Comparison of ENCODE assay signal across 8 mouse cellular contexts in the genomic region with DNA sequence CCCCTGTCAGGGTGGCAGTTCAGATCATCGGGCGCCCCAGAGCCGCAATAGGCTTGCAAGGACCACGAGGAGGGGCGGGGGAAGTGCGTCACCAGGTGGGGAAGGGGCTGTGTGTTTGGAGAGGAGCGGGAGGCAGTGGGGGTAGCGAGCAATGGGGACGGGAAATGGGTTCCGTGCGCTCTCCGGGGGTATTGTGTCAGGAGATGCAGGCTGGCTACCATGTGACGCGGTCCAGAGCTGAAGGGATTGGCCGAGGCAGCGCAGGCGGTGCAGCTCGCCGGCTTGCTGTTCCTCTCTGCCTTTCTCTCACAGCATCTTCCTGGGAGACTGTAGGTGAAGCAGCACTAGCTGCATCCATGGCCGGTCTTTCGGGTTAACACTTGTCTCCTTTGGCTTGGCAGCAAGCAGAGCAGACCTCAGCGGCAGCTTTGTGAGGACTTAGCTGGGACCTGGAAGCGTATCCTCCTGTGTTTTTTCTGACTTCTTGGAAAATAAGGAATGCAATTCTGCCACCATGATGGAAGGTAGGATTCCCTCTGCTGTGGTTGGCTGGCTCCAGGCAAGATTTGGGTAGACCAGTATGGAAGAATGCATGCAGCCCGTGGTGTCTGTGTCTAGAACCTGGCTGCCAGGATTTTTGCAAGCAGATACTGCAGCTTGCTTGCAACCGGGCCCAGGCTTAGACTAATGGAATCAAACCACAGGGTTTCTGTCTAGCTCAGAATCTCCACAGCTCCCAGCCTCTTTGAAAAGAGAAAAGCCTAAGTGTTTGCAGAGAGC. TPM values are rescaled to one million over a fixed set of nuclear protein-coding genes. Genes with fewer than 3 reads are reported as not detected.
A peak's percentile ranks its signal among the peaks of the same experiment; 100 is the strongest.
DNase-seq lines count a peak whose midpoint lies in the region; ATAC-seq and TF ChIP-seq lines count a peak whose summit lies in the region.

No protein-coding gene starts in this region.

- H3K4me2 ChIP-seq in forebrain, embryonic 11.5 days (ENCODE audit: low read depth, low read length, severe bottlenecking) = peak overlapping the region; percentile 98
- peak overlapping the region; percentile 98 for H3K4me2 ChIP-seq in heart, embryonic 15.5 days
- peak overlapping the region; percentile 90 for H3K4me2 ChIP-seq in liver, embryonic 11.5 days

- peak; percentile 39 for ATAC-seq in CD4-positive, CD25-positive, alpha-beta regulatory T cell, adult 4 months
- peak; percentile 97 for ATAC-seq in forebrain, embryonic 11.5 days (replicated peaks; ENCODE audit: low FRiP score)
- peak; percentile 84 for ATAC-seq in heart, embryonic 15.5 days (replicated peaks; ENCODE audit: insufficient number of reproducible peaks, insufficient read depth, low FRiP score, low read depth)
- peak; percentile 62 for ATAC-seq in liver, embryonic 11.5 days (replicated peaks; ENCODE audit: low FRiP score)
- ATAC-seq in monocyte, adult 5-6 weeks (replicated peaks; ENCODE audit: insufficient number of reproducible peaks, low FRiP score, low TSS enrichment, poor library complexity, severe bottlenecking) = 0 out of 2 replicates have a peak, but pooled peaks have one; percentile 43

- H3K27me3 ChIP-seq in forebrain, embryonic 11.5 days (ENCODE audit: control insufficient read depth, insufficient read depth, low read length) = no peaks in the 10 kb centered on the region
- H3K27me3 ChIP-seq in heart, embryonic 15.5 days = peaks cover 8% of the 10 kb centered on the region
- H3K27me3 ChIP-seq in liver, embryonic 11.5 days (replicated peaks; ENCODE audit: control insufficient read depth, insufficient read depth, low read length) = peaks cover 14% of the 10 kb centered on the region; the same call in 1 of the 2 replicates
- no peaks in the 10 kb centered on the region for H3K27me3 ChIP-seq in thymus, adult 2 months (ENCODE audit: control insufficient read depth, insufficient read depth, low read length)

- TF ChIP-seq CTCF in brain, embryonic 14.5 days (IDR thresholded peaks at IDR 0.05; ENCODE audit: borderline replicate concordance, extremely low read depth, insufficient read depth, insufficient read length) = no peak
- TF ChIP-seq CTCF in thymus, adult 2 months (IDR thresholded peaks at IDR 0.05; ENCODE audit: borderline replicate concordance, control insufficient read depth, extremely low read depth, insufficient read depth, low read length, poor library complexity) = no peak

- peak overlapping the region; percentile 52 for H3K27ac ChIP-seq in forebrain, embryonic 11.5 days (ENCODE audit: low read depth, low read length)
- peak overlapping the region; percentile 4; the same call in 1 of the 2 replicates for H3K27ac ChIP-seq in heart, embryonic 15.5 days
- H3K27ac ChIP-seq in liver, embryonic 11.5 days (ENCODE audit: low read depth, low read length) = no peak overlapping the region
- H3K27ac ChIP-seq in thymus, adult 2 months (ENCODE audit: control insufficient read depth, insufficient read depth, low read length) = no peak overlapping the region

- peak overlapping the region; percentile 57 for H3K9ac ChIP-seq in forebrain, embryonic 11.5 days (ENCODE audit: low read length)
- H3K9ac ChIP-seq in heart, embryonic 15.5 days = peak overlapping the region; percentile 63
- no peak overlapping the region for H3K9ac ChIP-seq in liver, embryonic 11.5 days (ENCODE audit: low read depth, low read length)

- DNase-seq in brain, embryonic 14.5 days (ENCODE audit: low read depth) = peak; percentile 99
- peak; percentile 92 for DNase-seq in forebrain, embryonic 11.5 days (ENCODE audit: low spot score)
- peak; percentile 52 for DNase-seq in kidney, postnatal 14 days
- peak; percentile 57 for DNase-seq in liver, embryonic 11.5 days (ENCODE audit: low spot score)
- peak; percentile 49 for DNase-seq in thymus, adult 2 months

- H3K4me1 ChIP-seq in forebrain, embryonic 11.5 days (replicated peaks; ENCODE audit: control insufficient read depth, insufficient read depth, low read length) = peaks cover 3% of the 10 kb centered on the region; the same call in 1 of the 2 replicates
- H3K4me1 ChIP-seq in heart, embryonic 15.5 days (replicated peaks) = peaks cover 10% of the 10 kb centered on the region
- H3K4me1 ChIP-seq in liver, embryonic 11.5 days (replicated peaks; ENCODE audit: control insufficient read depth, insufficient read depth, low read length) = peaks cover 6% of the 10 kb centered on the region; the same call in 1 of the 2 replicates
- peaks cover 13% of the 10 kb centered on the region for H3K4me1 ChIP-seq in thymus, adult 2 months (replicated peaks; ENCODE audit: control insufficient read depth, insufficient read depth, low read length)

- whole genome bisulfite sequencing in forebrain, embryonic 11.5 days = 1% methylated on average over 25 of the region's 25 CpGs
- 3% methylated on average over 25 of the region's 25 CpGs for WGBS in heart, embryonic 15.5 days
- 3% methylated on average over 24 of the region's 25 CpGs for WGBS in liver, embryonic 11.5 days
- WGBS in thymus, adult 2 months = 12% methylated on average over 25 of the region's 25 CpGs

- TF ChIP-seq POLR2A in brain, embryonic 14.5 days (IDR thresholded peaks at IDR 0.05; ENCODE audit: borderline replicate concordance, extremely low read depth, insufficient read depth, insufficient read length, poor library complexity, severe bottlenecking) = peak; percentile 49; the same call in 1 of the 2 replicates
- TF ChIP-seq POLR2A in thymus, adult 2 months (IDR thresholded peaks at IDR 0.05; ENCODE audit: control insufficient read depth, extremely low read depth, insufficient read depth, low read length, poor library complexity) = no peak

- H3K4me3 ChIP-seq in forebrain, embryonic 11.5 days (ENCODE audit: low read depth, low read length) = peak overlapping the region; percentile 54
- peak overlapping the region; percentile 61 for H3K4me3 ChIP-seq in heart, embryonic 15.5 days
- peak overlapping the region; percentile 54 for H3K4me3 ChIP-seq in liver, embryonic 11.5 days (ENCODE audit: low read depth, low read length)
- H3K4me3 ChIP-seq in thymus, adult 2 months (ENCODE audit: control insufficient read depth, insufficient read depth, low read length) = peak overlapping the region; percentile 23

- no peaks in the 10 kb centered on the region for H3K9me3 ChIP-seq in forebrain, embryonic 11.5 days (ENCODE audit: control insufficient read depth, low read length)
- H3K9me3 ChIP-seq in heart, embryonic 15.5 days (replicated peaks) = no peaks in the 10 kb centered on the region
- H3K9me3 ChIP-seq in liver, embryonic 11.5 days (ENCODE audit: control insufficient read depth, low read length) = no peaks in the 10 kb centered on the region

- no peaks in the 10 kb centered on the region for H3K36me3 ChIP-seq in forebrain, embryonic 11.5 days (ENCODE audit: control insufficient read depth, insufficient read depth, low read length)
- no peaks in the 10 kb centered on the region for H3K36me3 ChIP-seq in heart, embryonic 15.5 days
- H3K36me3 ChIP-seq in liver, embryonic 11.5 days (ENCODE audit: control insufficient read depth, insufficient read depth, low read length) = no peaks in the 10 kb centered on the region
- no peaks in the 10 kb centered on the region for H3K36me3 ChIP-seq in thymus, adult 2 months (ENCODE audit: control insufficient read depth, insufficient read depth, low read length)

RNA-seq across cellular contexts. Expression of gene Sgip1, which starts 19.1 kb away (rescaled TPM):
- 1 to 10 TPM; 1.7 to 2.8 TPM for polyA plus RNA-seq in CD4-positive, CD25-positive, alpha-beta regulatory T cell, adult 4 months (2017; shearing (Covaris generic))
- 22.6 and 44.3 TPM in 2 replicates for polyA plus RNA-seq in brain, embryonic 14.5 days (2012; rRNA removed)
- polyA plus RNA-seq in forebrain, embryonic 11.5 days (2014; fragmentation: Nextera tagmentation; extraction: Ambion mirVana) = 12.8 and 13.6 TPM in 2 replicates
- polyA plus RNA-seq in heart, embryonic 15.5 days (2015; fragmentation: Nextera tagmentation; extraction: Ambion mirVana) = 1.5 and 2.4 TPM in 2 replicates
- polyA plus RNA-seq in liver, embryonic 11.5 days (2014; fragmentation: Nextera tagmentation; extraction: Ambion mirVana) = 1.9 and 2.3 TPM in 2 replicates
- total RNA-seq in monocyte, adult 5-6 weeks (2017) = 0.19 to 16.6 TPM (median 0.86 TPM) in 3 replicates
- polyA plus RNA-seq in thymus, adult 2 months (2012; rRNA removed) = 0.63 and 1.0 TPM in 2 replicates

Comparison
In these comparisons a context has a peak if more than half of its experiments do, and no peak if none do; other contexts are left out.
1. ATAC-seq: peak in every context shown above with its lines; median percentile 97 in forebrain, embryonic 11.5 days; 84 in heart, embryonic 15.5 days; 62 in liver, embryonic 11.5 days; 43 in monocyte, adult 5-6 weeks; 39 in CD4-positive, CD25-positive, alpha-beta regulatory T cell, adult 4 months.
2. DNase-seq: peak in every context shown above with its lines; median percentile 99 in brain, embryonic 14.5 days; 92 in forebrain, embryonic 11.5 days; 57 in liver, embryonic 11.5 days; 52 in kidney, postnatal 14 days; 49 in thymus, adult 2 months.
3. H3K27ac ChIP-seq: peak in forebrain, embryonic 11.5 days (single experiment) and heart, embryonic 15.5 days (single experiment); none in liver, embryonic 11.5 days (single experiment) and thymus, adult 2 months (single experiment).
4. Peak in every context shown above with its lines, with median percentiles within 50 percentile points of each other: H3K4me2 ChIP-seq and H3K4me3 ChIP-seq.